Mouse (Mus musculus) spleen, adult 18-20 months (tissue): ENCODE results near the gene Pla2g7.

Source experiments
- DNase-seq, 2 experiments: peaks; one replicate each; pipeline ENCODE4 v3.0.0; 2022; ENCODE audit warnings: mixed read lengths in 2 of 2

Pla2g7 gene

GRCm38 (mm10) chr17:43649641-43650436 lies 81.9 kb downstream of the Pla2g7 start:
- DNase-seq, result peak in 1 of 2 experiments; percentile 21

- no peak for DNase-seq
Measured at GRCm38 (mm10) chr17:43651314-43652046, 83.6 kb downstream of the Pla2g7 start.
